Mouse (Mus musculus) liver, embryonic 15.5 days (tissue): Measurements from ENCODE around the gene Raver1. TPM values are rescaled to one million over a fixed set of nuclear protein-coding genes. Genes with fewer than 3 reads are reported as not detected.
"Not testable (repeated sequence)": the region's sequence is repeated elsewhere in the genome, so short reads cannot be mapped to it uniquely, and the experiment has no call there.

Experiments used
- ATAC-seq: fragments of 200-750 bp; cut with Nextera tagmentation; 2 replicates; pipeline ENCODE4 v1.8.0; 2017; ENCODE audit warnings: moderate number of reproducible peaks, mild to moderate bottlenecking, moderate library complexity; ENCODE audit not compliant: insufficient read depth
- H3K27ac ChIP-seq: fragments of 300-500 bp; sonication (generic); replicated peaks from 2 replicates; pipeline ENCODE4 v1.5.1; 2015; ENCODE audit warnings: mild to moderate bottlenecking, inconsistent platforms
- H3K27me3 ChIP-seq: fragments of 300-500 bp; sonication (generic); 2 replicates; pipeline ENCODE4 v1.6.1; 2015; ENCODE audit warnings: mild to moderate bottlenecking, inconsistent platforms
- H3K36me3 ChIP-seq: fragments of 300-500 bp; sonication (generic); replicated peaks from 2 replicates; pipeline ENCODE4 v1.6.1; 2015; ENCODE audit warnings: moderate library complexity, mild to moderate bottlenecking, inconsistent platforms
- H3K4me1 ChIP-seq: fragments of 300-500 bp; sonication (generic); replicated peaks from 2 replicates; pipeline ENCODE4 v1.6.1; 2015; ENCODE audit warnings: inconsistent platforms
- H3K4me2 ChIP-seq: fragments of 300-500 bp; sonication (generic); 2 replicates; pipeline ENCODE4 v1.6.1; 2015; ENCODE audit warnings: moderate library complexity, mild to moderate bottlenecking, inconsistent platforms
- H3K4me3 ChIP-seq: fragments of 300-500 bp; sonication (generic); replicated peaks from 2 replicates; pipeline ENCODE4 v1.5.1; 2015; ENCODE audit warnings: mild to moderate bottlenecking, inconsistent platforms
- H3K9ac ChIP-seq: fragments of 300-500 bp; sonication (generic); 2 replicates; pipeline ENCODE4 v1.6.1; 2015; ENCODE audit warnings: moderate library complexity, mild to moderate bottlenecking, inconsistent platforms
- H3K9me3 ChIP-seq: fragments of 300-500 bp; sonication (generic); replicated peaks from 2 replicates; pipeline ENCODE4 v1.6.1; 2016; ENCODE audit warnings: inconsistent platforms
- WGBS: fragments of 180-500 bp; shearing (Covaris S2); methylation state at CpG from one replicate; pipeline ENCODE4 v1.1.7; 2015; ENCODE audit warnings: mixed read lengths; ENCODE audit not compliant: insufficient replicate concordance; 5-methylcytosine and 5-hydroxymethylcytosine counted together
- polyA plus RNA-seq: library from polyadenylated mRNA; unstranded; fragments of >200 nt; fragmentation: Nextera tagmentation; extraction: Ambion mirVana; gene quantifications from 2 replicates; pipeline ENCODE4 v1.2.1, GENCODE M21; 2015

Gene Raver1
- polyA plus RNA-seq, 1 experiment from 2014 or later = 21.7 TPM

GRCm38 (mm10) chr9:21073044-21073840, 18.6 kb downstream of the Raver1 start, which contains the start of the genes Gm49373 and Fdx1l:
Gene Gm49373 (minus strand): TSS chr9:21073096.
Gene Fdx1l (minus strand): TSS chr9:21073614.
- Histone ChIP-seq H3K9me3 (no peaks in the 10 kb centered on the region), H3K4me3 (peak within 1 kb of the TSS; percentile 90), H3K4me2 (peak within 1 kb of the TSS; percentile 96), H3K36me3 (peaks cover 51% of the 10 kb centered on the region), H3K27ac (peak within 1 kb of the TSS; percentile 60), H3K4me1 (peaks cover 33% of the 10 kb centered on the region), H3K9ac (peak within 1 kb of the TSS; percentile 72), H3K27me3 (no peaks in the 10 kb centered on the region)
- WGBS = 2% methylated on average over 58 of the region's 58 CpGs
- peak; percentile 86 for ATAC-seq

GRCm38 (mm10) chr9:21072641-21073040, 19.2 kb downstream of the Raver1 start:
- H3K27ac ChIP-seq = peak overlapping the region; percentile 60
- ATAC-seq = 0 out of 2 replicates have a peak, but pooled peaks have one; percentile 10
- peaks cover 51% of the 10 kb centered on the region for H3K36me3 ChIP-seq
- peak overlapping the region; percentile 72 for H3K9ac ChIP-seq
- H3K9me3 ChIP-seq = no peaks in the 10 kb centered on the region
- 7% methylated on average over 4 of the region's 4 CpGs for WGBS
- H3K27me3 ChIP-seq = no peaks in the 10 kb centered on the region
- H3K4me3 ChIP-seq = peak overlapping the region; percentile 90
- H3K4me1 ChIP-seq = peaks cover 33% of the 10 kb centered on the region
- peak overlapping the region; percentile 96 for H3K4me2 ChIP-seq

DNA sequence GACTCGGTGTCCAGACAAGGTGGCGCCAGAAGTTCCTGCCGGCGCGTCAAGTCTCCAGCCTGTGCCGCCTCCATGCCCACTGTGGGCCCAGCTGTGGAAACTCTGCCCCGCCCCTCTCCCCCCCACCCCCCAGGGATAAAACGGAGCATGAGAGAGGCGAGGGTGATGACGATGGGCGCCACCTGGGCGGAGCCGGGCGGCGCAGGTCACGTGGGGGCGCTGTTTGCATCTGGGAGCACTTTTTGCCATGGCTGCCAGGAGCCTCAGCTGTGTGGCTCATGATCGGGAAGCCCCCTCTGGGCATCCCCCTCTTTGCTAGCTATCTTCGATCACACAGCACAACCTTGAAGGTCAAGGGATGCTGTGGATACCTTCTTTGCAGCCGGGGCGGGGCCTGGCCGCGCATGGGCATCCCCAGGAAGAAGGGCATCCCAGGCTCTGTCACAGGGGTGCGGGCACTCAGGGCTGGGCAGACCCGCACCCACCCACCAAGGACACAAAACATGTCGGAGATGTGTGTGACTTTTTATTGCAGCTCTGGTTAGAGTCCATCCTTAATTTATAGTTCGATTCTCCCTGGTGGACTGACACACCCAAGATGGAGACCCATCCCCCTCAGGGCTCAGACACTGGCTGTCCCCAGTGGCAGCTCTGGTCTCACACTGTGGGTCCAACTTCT, 24.7 kb downstream of the Raver1 start, which contains the start of gene Zglp1:
TSS of gene Zglp1 (minus strand) at position 88 of the 679 bp plus-strand sequence.
- Histone ChIP-seq H3K27me3 (no peaks in the 10 kb centered on the region), H3K27ac (no peak within 1 kb of the TSS), H3K9me3 (no peaks in the 10 kb centered on the region), H3K4me2 (no peak within 1 kb of the TSS), H3K36me3 (peaks cover 42% of the 10 kb centered on the region), H3K9ac (no peak within 1 kb of the TSS), H3K4me3 (no peak within 1 kb of the TSS), H3K4me1 (peaks cover 11% of the 10 kb centered on the region)
- ATAC-seq = no peak
- 82% methylated on average over 27 of the region's 27 CpGs for WGBS

DNA sequence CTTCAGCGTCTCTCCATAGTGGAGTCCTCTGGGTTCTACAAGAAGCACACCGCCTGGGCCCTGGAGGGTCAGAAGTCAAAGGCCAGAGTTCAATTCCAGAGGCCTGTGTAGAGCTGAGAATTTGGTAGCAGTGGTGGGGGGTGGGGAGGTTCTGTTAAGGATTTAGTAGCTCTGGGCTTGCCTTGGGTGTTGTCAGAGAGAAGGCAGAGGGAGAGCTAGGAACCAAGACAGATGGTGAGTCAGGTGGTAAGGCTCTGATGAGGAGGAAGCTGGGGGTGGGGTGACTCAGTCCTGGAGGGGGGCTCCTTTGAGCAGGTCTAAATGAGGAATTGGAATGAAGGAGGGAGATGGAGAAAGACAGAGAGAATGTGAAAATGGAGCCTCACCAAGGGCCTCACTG, 28.9 kb downstream of the Raver1 start:
- Histone ChIP-seq H3K4me1 (0 out of 2 replicates have a peak, but pooled peaks cover 4% of the 10 kb centered on the region), H3K27ac (no peak overlapping the region), H3K4me2 (no peak overlapping the region), H3K4me3 (no peak overlapping the region), H3K36me3 (peaks cover 33% of the 10 kb centered on the region), H3K9ac (no peak overlapping the region), H3K9me3 (no peaks in the 10 kb centered on the region), H3K27me3 (no peaks in the 10 kb centered on the region)
- 84% methylated on average over 2 of the region's 2 CpGs for WGBS
- no peak for ATAC-seq

DNA sequence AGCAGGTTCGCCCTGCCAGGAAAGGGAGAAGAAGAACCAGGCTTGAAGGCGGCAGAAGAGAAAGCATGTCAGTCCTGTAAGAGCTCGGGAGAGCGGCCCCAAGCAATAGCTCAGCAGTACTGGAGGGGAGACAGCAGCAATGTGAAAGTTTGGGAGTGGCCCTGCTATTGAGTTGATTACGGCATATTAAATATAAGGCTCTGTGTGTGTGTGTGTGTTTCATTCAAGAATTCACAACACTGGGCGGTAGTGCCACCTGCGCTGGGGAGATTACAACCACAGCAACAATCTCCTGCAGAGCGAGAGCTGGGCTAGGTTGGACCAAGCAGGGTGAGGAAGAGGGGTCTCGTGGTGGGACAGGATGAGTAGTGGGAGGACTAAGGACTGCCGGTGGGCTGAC, 40.2 kb downstream of the Raver1 start:
- Histone ChIP-seq H3K9me3 (no peaks in the 10 kb centered on the region), H3K4me1 (peaks cover 10% of the 10 kb centered on the region), H3K9ac (peak overlapping the region; percentile 25; the same call in 1 of the 2 replicates), H3K4me3 (no peak overlapping the region), H3K27me3 (peaks cover 22% of the 10 kb centered on the region; the same call in 1 of the 2 replicates), H3K4me2 (peak overlapping the region; percentile 16; the same call in 1 of the 2 replicates), H3K36me3 (no peaks in the 10 kb centered on the region), H3K27ac (no peak overlapping the region)
- 34% methylated on average over 10 of the region's 10 CpGs for WGBS
- peak; percentile 68 for ATAC-seq

GRCm38 (mm10) chr9:21045235-21045634, 46.6 kb downstream of the Raver1 start:
- no peak for ATAC-seq
- H3K27me3 ChIP-seq = peaks cover 7% of the 10 kb centered on the region; the same call in 1 of the 2 replicates

DNA sequence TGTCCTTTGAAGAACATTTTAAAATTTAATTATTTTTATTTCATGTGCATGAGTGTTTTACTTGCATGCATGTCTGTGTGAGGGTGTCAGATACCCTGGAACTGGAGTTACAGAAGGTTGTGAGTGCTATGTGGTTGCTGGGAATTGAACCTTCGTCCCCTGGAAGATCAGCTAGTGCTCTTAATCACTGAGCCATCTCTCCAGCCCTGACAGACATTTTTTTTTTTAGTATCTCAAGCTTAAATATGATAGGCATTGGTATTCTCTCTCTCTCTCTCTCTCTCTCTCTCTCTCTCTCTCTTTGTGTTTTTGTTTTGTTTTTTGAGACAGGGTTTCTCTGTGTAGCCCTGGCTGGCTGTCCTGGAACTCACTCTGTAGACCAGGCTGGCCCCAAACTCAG, 47.0 kb downstream of the Raver1 start:
- not testable (repeated sequence) for H3K9me3 ChIP-seq, H3K36me3 ChIP-seq, H3K27ac ChIP-seq, H3K27me3 ChIP-seq, H3K4me3 ChIP-seq, H3K9ac ChIP-seq, H3K4me2 ChIP-seq, ATAC-seq
- H3K4me1 ChIP-seq = peaks cover 21% of the 10 kb centered on the region
- WGBS = 45% methylated on average over 1 of the region's 1 CpGs

More at GRCm38 (mm10) chr9:21045235-21045634, 46.6 kb downstream of the Raver1 start:
- Histone ChIP-seq H3K4me3 (no peak overlapping the region), H3K27ac (no peak overlapping the region), H3K9ac (no peak overlapping the region), H3K36me3 (no peaks in the 10 kb centered on the region), H3K9me3 (no peaks in the 10 kb centered on the region), H3K4me1 (peaks cover 17% of the 10 kb centered on the region), H3K4me2 (no peak overlapping the region)
- 51% methylated on average over 3 of the region's 3 CpGs for WGBS

DNA sequence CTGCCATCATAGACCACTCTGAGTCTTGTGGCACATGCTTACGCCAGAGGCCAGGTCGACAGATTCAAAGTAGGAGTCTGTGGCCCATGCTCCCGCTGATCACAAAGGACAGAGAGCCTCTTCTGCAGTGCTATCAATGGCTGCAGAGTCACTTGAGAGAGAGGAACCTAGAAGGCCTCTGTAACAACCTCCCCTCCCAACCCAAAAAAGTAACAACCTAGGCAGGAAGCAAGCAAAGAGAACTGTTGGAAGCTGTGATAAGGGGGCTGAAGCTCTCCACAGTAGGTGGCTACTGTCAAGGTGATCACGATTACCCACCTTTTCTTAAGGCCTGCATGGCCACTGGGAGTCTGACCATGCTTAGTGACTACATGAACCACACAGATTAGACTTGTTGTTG, 48.2 kb downstream of the Raver1 start:
- H3K9me3 ChIP-seq = no peaks in the 10 kb centered on the region
- WGBS = 37% methylated on average over 4 of the region's 4 CpGs

DNA sequence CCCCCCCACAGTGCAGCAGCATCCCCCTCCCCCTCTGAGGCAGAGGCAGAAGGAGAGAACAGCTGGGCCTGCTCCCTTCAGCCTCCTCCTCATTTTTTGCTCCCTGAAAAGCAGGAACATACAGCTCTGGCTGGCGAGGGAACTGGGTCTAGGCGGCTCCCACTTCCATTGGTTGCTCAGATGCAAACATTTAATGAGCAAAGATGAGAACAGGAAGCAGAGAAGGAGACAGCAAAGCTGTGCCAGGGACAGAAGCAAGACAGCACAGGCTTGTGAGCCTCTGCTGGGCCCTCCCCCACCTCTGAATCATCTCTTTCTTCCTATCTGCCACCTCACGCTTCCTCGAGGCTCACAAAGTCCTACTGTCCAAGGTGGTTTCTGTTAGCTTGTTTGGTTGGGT, 50.5 kb downstream of the Raver1 start:
- H3K9ac ChIP-seq = no peak overlapping the region
- no peaks in the 10 kb centered on the region for H3K9me3 ChIP-seq
- peaks cover 51% of the 10 kb centered on the region for H3K4me1 ChIP-seq
- H3K4me3 ChIP-seq = no peak overlapping the region
- no peak for ATAC-seq
- 34% methylated on average over 4 of the region's 4 CpGs for WGBS
- H3K4me2 ChIP-seq = no peak overlapping the region
- H3K36me3 ChIP-seq = no peaks in the 10 kb centered on the region
- peaks cover 44% of the 10 kb centered on the region for H3K27me3 ChIP-seq
- no peak overlapping the region for H3K27ac ChIP-seq

More for the DNA sequence above, 48.2 kb downstream of the Raver1 start:
- no peak overlapping the region for H3K4me3 ChIP-seq
- H3K27me3 ChIP-seq = peaks cover 22% of the 10 kb centered on the region
- H3K27ac ChIP-seq = no peak overlapping the region
- H3K9ac ChIP-seq = no peak overlapping the region
- H3K4me1 ChIP-seq = peaks cover 32% of the 10 kb centered on the region
- no peak for ATAC-seq
- no peak overlapping the region for H3K4me2 ChIP-seq
- H3K36me3 ChIP-seq = no peaks in the 10 kb centered on the region

- H3K9ac ChIP-seq = no peak overlapping the region
- H3K4me1 ChIP-seq = peaks cover 65% of the 10 kb centered on the region
- no peaks in the 10 kb centered on the region; the same call in 1 of the 2 replicates for H3K36me3 ChIP-seq
- H3K27ac ChIP-seq = peak overlapping the region; percentile 61
- peak overlapping the region; percentile 44 for H3K4me2 ChIP-seq
- ATAC-seq = peak; percentile 78
- H3K27me3 ChIP-seq = peaks cover 56% of the 10 kb centered on the region
- 29% methylated on average over 3 of the region's 3 CpGs for WGBS
- no peak overlapping the region for H3K4me3 ChIP-seq
- no peaks in the 10 kb centered on the region for H3K9me3 ChIP-seq
Measured at GRCm38 (mm10) chr9:21039779-21040178, 52.0 kb downstream of the Raver1 start.

DNA sequence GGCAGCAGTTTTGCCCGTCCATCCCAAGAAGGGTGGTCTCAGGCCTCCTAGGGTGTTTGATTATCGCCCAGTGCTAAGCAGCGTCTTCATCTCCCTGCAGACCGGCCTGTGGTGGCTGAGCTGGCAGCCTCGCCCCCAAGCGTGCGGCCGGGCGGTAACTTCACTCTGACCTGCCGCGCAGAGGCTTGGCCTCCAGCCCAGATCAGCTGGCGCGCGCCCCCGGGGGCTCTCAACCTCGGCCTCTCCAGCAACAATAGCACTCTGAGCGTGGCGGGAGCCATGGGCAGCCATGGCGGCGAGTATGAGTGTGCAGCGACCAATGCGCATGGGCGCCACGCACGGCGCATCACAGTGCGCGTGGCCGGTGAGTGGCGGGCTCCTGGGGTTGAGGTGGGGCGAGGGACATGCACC, 54.3 kb downstream of the Raver1 start:
- H3K36me3 ChIP-seq = no peaks in the 10 kb centered on the region; the same call in 1 of the 2 replicates
- H3K4me1 ChIP-seq = peaks cover 82% of the 10 kb centered on the region
- WGBS = 6% methylated on average over 31 of the region's 31 CpGs
- no peak overlapping the region for H3K9ac ChIP-seq
- peak overlapping the region; percentile 48 for H3K4me2 ChIP-seq
- no peak for ATAC-seq
- peaks cover 79% of the 10 kb centered on the region for H3K27me3 ChIP-seq
- no peaks in the 10 kb centered on the region for H3K9me3 ChIP-seq
- H3K4me3 ChIP-seq = peak overlapping the region; percentile 34
- no peak overlapping the region for H3K27ac ChIP-seq
